Mouse (Mus musculus): ENCODE measurements around the gene Sec23b.
A peak's percentile ranks its signal among the peaks of the same experiment; 100 is the strongest.
"Not testable (repeated sequence)": the region's sequence is repeated elsewhere in the genome, so short reads cannot be mapped to it uniquely, and the experiment has no call there.

The Sec23b gene

DNA sequence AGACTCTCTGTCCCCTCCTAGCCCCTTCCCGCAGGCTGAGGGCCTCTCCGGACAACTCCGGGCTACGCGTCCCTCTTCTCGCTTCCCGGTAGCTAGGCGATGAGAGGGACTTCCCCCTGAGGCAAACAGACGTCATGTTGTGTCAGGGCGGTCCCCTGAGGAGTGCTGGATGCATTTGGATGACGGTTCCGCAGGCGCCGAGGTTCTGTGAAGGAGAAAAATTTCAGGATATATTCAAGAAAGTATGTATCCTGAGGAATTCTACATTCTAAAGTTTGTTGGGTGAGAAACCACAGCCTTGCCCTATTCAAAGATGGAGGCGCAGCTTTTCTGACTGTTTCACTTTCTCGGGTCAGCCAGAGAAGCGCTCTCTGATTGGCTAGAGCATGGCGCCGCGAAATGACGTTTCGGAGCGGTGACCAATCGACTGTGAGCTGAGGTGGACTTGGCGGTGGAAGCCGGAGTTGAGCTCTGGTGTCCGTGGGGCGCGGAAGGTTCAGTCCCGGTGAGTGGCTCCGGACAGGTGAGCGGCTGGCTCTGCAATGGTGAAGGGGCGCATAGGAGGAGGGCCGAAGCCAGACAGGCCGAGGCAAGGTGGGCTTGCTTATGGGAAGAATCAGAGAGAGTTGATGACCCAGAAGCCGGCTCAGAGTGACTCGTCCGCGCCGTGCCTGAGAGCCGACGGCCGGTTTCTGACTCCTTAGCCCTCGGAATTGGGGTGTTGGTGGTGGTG is at the start of gene Sec23b:
Gene Sec23b, plus strand, starts transcription at position 410 of the 733 bp plus-strand sequence.
- peak; percentile 99 for DNase-seq (ENCODE audit: low spot score in 2 of 2)

GRCm38 (mm10) chr2:144514619-144515018 is 41.4 kb upstream of the Sec23b start:
- DNase-seq (ENCODE audit: low spot score in 2 of 2) = no peak

DNA sequence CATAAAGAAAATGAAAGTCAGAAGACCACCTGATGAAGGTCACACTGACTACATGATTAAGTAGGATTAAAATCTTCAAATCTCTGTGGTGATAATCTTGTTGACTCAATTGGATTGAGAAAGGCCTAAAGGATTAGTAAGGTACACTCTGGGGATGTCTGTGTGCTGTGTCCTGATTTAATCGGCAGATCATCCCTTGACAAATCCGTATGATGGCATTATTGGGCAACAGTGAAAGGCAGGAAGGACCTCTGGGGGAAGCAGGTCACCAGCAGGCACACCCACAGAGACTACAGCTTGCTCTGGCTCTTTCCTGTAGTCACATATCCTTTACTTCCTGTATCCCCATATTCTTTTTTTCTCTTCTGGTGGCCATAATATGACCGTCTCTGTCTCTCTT is 36.3 kb upstream of the Sec23b start:
- DNase-seq (ENCODE audit: low spot score in 2 of 2) = no peak

DNA sequence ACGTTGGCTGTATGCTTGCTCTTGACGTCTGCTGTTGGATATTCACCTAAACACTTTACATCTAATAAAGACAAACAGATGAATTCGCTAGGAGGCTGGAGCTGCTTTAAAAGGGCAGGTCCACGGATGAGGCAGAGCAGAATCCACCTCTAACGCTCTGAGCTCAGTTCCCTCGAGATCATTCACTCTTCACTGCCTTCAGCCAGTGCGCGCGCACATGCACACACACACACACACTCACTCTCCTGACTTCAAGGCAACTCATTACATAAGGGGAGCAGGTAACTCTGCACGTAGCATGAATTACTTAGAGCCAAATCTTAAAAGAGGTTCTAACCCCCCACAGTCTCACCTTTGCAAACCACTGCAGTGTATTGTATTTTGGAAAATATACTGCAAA is 30.2 kb upstream of the Sec23b start:
- peak; percentile 47 to 54 for DNase-seq (ENCODE audit: low spot score in 2 of 2)

DNA sequence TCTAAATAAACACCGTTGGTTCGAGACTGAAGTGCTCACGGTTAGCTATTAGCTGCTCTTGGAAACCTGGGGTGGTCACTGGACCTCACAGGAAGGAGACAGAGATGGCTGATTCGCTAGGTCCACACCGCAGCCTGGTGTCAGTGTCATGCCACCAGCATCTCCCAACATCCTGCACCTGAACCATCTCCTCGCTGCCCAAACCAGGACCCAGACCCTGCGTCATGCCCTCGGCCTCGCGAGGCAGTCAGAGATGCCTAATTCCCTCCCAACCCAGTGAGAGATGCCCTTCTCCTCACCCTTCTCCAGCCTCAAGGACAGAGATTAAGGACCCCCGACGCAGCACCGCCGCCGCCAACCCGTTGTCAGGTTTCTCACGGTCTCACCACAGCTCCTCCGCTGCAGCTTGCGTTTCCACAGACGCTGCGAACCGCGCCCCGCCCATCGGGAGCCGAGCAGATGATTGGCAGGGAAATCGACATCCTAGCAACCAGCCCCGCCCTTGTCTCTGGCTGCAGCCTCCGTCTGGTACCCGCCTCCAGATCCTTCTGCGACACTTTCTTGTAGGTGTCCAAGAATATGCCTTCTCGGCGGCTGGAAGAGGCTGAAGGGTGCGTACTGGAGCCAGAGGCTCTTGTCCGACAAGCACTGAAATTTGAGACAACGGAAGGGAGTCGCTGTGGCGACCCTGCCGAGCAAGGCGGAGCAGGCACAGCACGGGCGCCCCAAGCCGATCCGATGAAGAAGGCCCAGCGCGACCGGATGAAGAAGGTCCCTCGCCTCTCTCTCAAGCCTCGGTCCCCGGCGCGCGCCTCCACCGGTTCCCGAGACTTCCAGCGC is 28.8 kb upstream of the Sec23b start, which contains the start of the genes Dzank1 and Polr3f:
Gene Dzank1, minus strand, starts transcription at position 434 of the 840 bp plus-strand sequence.
Gene Polr3f, plus strand, starts transcription at position 738 of the 840 bp plus-strand sequence.
- peak; percentile 98 to 99 for DNase-seq (ENCODE audit: low spot score in 2 of 2)

- no peak for DNase-seq (ENCODE audit: low spot score in 2 of 2)
These were observed 28.2 kb upstream of the Sec23b start for GRCm38 (mm10) chr2:144527821-144528174.

- DNase-seq (ENCODE audit: low spot score in 2 of 2) = no peak
These were observed 18.9 kb upstream of the Sec23b start for GRCm38 (mm10) chr2:144537123-144537522.

DNA sequence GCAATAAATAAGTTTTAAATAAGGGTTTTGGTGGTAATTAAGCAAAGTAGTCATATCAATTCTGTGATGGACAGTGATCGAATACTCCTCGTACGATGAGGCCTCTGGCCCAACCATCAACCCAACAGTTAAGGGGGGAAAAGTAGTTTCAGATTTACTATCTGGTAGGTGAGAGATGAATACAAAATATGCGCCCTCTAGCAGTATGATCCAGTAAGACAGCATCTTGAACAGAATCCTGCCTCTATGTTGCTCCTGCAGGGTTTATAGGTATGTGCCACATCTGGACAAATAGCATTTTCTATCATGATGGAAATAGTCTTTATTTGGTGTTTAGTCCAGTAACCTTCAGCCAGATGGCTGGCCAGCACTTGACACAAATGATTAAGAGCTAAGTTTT is 14.8 kb upstream of the Sec23b start:
- no peak for DNase-seq (ENCODE audit: low spot score in 2 of 2)

GRCm38 (mm10) chr2:144543670-144544069 is 12.4 kb upstream of the Sec23b start:
- DNase-seq (ENCODE audit: low spot score in 2 of 2) = no peak

- no peak for DNase-seq (ENCODE audit: low spot score in 2 of 2)
These were observed 11.4 kb upstream of the Sec23b start for GRCm38 (mm10) chr2:144544630-144545029.

- no peak for DNase-seq (ENCODE audit: low spot score in 2 of 2)
These were observed 11.0 kb upstream of the Sec23b start for GRCm38 (mm10) chr2:144545061-144545460.

DNA sequence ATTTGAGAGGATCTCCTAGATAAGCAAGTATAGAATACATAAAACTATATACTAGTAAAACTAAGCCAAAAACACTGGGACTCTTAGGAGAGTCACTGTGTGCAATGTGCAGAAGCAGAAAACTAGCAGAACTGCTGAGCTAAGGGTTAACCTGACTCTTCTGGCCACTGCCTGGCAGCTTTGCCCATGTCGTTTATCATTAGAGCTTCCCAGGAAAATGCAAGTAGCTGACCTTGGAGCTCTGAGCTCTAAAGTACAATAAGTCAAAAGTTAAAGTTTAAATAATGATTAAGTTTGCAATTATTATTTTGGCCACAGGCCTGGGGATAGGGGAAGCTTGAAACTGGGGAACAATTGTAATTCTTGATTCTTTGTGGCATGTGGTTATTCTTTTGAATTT is 10.5 kb upstream of the Sec23b start:
- no peak for DNase-seq (ENCODE audit: low spot score in 2 of 2)

GRCm38 (mm10) chr2:144547559-144547958 is 8.5 kb upstream of the Sec23b start:
- no peak for DNase-seq (ENCODE audit: low spot score in 2 of 2)

DNA sequence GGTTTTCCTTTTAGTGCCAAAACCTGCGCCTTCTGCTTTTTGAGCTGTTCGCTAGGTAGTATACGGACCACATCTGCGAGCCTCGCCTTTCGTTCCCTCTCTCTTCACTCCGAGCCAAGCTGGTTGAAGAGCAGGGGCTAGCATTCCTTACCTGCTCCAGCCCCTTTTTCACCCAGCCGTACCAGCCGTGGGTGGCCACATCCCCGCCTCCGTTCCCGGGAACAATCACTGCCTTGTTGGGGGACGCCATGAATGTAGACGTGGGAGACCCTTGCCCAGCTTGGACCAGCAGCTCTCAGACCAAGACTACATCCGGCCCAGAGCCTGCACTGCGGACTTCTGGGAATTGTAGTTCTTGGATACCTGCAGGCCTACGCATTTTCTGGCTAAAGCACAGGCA is 5.5 kb upstream of the Sec23b start, which contains the start of gene Rbbp9:
Gene Rbbp9, minus strand, starts transcription at position 341 of the 400 bp plus-strand sequence.
- peak; percentile 72 to 74 for DNase-seq (ENCODE audit: low spot score in 2 of 2)

- DNase-seq (ENCODE audit: low spot score in 2 of 2) = no peak
These were observed 2.1 kb upstream of the Sec23b start for GRCm38 (mm10) chr2:144553905-144554304.

GRCm38 (mm10) chr2:144555286-144555819 is 676 bp upstream of the Sec23b start:
- no peak for DNase-seq (ENCODE audit: low spot score in 2 of 2)

DNA sequence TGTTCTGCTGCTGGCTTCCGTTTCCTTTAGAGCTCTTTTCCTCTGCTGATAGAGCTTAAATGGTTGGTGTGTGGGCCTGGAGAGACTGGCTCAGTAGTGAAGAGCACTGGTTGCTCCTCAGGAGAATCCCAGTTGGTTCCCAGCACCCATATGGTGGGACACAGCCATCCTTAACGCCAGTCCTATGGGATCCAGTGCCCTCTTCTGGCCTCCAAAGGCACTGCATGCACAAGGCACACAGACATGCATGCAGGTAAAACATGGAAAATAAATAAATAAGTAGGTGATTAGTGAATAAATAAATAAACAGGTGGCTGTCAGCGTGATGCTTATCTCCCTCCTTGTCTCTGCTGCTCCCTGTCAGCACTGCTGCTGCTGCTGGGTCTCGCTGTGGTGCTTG is 32.7 kb downstream of the Sec23b start:
- DNase-seq (ENCODE audit: low spot score in 2 of 2) = no peak

GRCm38 (mm10) chr2:144593036-144593435 is 37.0 kb downstream of the Sec23b start:
- DNase-seq (ENCODE audit: low spot score in 2 of 2) = not testable (repeated sequence)

DNA sequence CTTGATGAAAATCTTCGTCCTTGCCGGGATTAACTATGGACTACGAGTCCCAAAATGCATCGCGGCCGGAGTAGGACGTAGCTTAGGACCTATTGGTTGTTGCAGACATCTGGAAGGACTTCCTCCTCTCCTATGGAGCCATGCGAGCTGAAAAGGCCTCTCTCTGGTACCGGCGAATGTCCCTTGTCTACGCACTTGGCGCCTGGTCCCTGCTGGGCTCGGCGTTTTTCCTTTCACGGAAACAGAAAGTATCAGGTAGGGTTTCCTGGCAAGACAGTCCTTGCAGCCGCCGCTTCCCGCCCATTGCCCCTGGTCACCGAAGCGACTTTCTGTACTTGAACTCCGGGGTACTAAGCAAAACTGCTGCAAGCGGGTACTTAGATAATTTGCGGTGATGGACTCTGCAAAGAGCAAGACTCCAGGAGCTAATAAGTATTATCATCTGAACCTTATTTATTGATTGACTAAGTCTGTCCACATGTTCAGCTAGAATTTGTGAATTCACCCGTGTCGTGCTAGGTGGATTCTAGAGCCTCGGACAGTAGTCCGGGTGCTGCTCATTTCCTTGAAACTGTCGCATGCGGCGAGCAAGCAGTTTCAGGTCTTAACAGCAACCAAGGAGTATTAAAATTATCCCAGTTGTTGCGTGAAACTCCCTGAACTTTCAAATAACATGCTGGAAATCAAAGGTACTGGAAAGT is 38.1 kb downstream of the Sec23b start, which contains the start of gene Smim26:
Gene Smim26, plus strand, starts transcription at position 104 of the 701 bp plus-strand sequence.
- DNase-seq (ENCODE audit: low spot score in 2 of 2) = peak; percentile 88 to 89

DNA sequence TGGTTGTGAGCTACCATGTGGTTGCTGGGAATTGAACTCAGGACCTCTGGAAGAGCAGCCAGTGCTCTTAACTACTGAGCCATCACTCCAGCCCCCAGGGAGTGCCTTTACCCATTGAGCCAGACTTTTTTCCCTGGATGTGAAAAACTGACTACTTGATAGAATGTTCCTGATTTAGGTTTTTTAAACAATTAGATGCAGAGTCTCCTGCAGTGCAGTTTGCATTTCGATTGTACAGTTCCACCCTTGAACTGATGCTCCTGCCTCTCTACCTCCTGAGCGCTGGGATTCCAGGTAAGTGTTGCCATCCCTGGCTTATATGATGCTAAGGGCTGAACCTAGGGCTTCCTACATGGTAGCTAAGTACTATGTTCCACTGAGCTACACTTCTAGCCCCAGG is 42.0 kb downstream of the Sec23b start:
- DNase-seq (ENCODE audit: low spot score in 2 of 2) = no peak

- peak; percentile 88 to 90 for DNase-seq (ENCODE audit: low spot score in 2 of 2)
These were observed 44.0 kb downstream of the Sec23b start, which contains the start of gene Dtd1 for GRCm38 (mm10) chr2:144599831-144600687. Gene Dtd1, plus strand, starts transcription at chr2:144599897.
